Mouse (Mus musculus) kidney, adult 2 months (tissue): Measurements from ENCODE around the gene Tada2a.

ENCODE experiments used
- CTCF ChIP-seq: fragments of 200-500 bp; conservative IDR thresholded peaks from 2 replicates; pipeline ENCODE4 v1.5.1; 2011; ENCODE audit warnings: low read depth, mild to moderate bottlenecking, control low read depth, low read length, moderate library complexity, mixed read lengths; ENCODE audit not compliant: insufficient read depth, insufficient read length
- POLR2A ChIP-seq: fragments of 200-500 bp; IDR thresholded peaks from one replicate; pipeline ENCODE4 v1.6.1; 2011; ENCODE audit warnings: low read depth, low read length, control low read depth

DNA sequence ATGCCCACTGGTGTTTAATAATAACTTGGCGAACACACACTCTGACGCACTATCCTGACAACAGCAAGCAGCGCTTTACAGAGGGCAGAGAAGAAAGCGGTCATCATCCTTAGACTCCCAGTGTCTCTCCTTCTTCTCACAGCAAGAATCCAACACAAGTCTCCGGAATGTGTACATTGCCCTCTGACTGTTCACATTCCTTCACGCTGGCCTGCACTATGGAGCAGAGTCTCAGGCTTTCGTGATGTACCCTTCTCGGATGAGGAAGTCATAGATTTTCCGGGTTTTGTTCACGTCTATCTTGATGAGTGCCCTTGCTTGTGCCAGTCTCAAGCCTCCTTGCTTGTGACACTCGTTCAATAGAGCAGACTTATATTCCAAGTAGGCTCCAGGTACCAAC, 50.0 kb downstream of the Tada2a start:
- TF ChIP-seq CTCF (no peak), POLR2A (no peak)
